Mouse (Mus musculus) limb, embryonic 11.5 days (tissue): ENCODE data around the gene D930048N14Rik. TPM values are rescaled to one million over a fixed set of nuclear protein-coding genes. Genes with fewer than 3 reads are reported as not detected.
"Not testable (repeated sequence)": the region's sequence is repeated elsewhere in the genome, so short reads cannot be mapped to it uniquely, and the experiment has no call there.

ENCODE experiments used
- ATAC-seq: fragments of 200-750 bp; cut with Nextera tagmentation; 2 replicates; pipeline ENCODE4 v1.8.0; 2017; ENCODE audit warnings: low read depth; ENCODE audit not compliant: insufficient number of reproducible peaks, low FRiP score, low TSS enrichment
- DNase-seq: peaks from one replicate; pipeline ENCODE4 v3.0.0-alpha.2; 2015; ENCODE audit warnings: low spot score
- H3K27ac ChIP-seq: fragments of 300-500 bp; sonication (generic); replicated peaks from 2 replicates; pipeline ENCODE4 v1.5.1; 2014; ENCODE audit warnings: low read depth, mild to moderate bottlenecking, low read length
- H3K27me3 ChIP-seq: fragments of 300-500 bp; sonication (generic); 2 replicates; pipeline ENCODE4 v1.6.1; 2014; ENCODE audit warnings: mild to moderate bottlenecking, low read length, mixed read lengths; ENCODE audit not compliant: control insufficient read depth, insufficient read depth
- H3K36me3 ChIP-seq: fragments of 300-500 bp; sonication (generic); 2 replicates; pipeline ENCODE4 v1.6.1; 2014; ENCODE audit warnings: mild to moderate bottlenecking, low read length, moderate library complexity, mixed read lengths; ENCODE audit not compliant: control insufficient read depth, insufficient read depth
- H3K4me1 ChIP-seq: fragments of 300-500 bp; sonication (generic); 2 replicates; pipeline ENCODE4 v1.6.1; 2014; ENCODE audit warnings: low read length, mixed read lengths; ENCODE audit not compliant: control insufficient read depth, insufficient read depth
- H3K4me2 ChIP-seq: fragments of 300-500 bp; sonication (generic); 2 replicates; pipeline ENCODE4 v1.6.1; 2014; ENCODE audit warnings: low read depth, mild to moderate bottlenecking, moderate library complexity; ENCODE audit not compliant: severe bottlenecking
- H3K4me3 ChIP-seq: fragments of 300-500 bp; sonication (generic); 2 replicates; pipeline ENCODE4 v1.5.1; 2014; ENCODE audit warnings: low read depth, low read length
- H3K9ac ChIP-seq: fragments of 300-500 bp; sonication (generic); 2 replicates; pipeline ENCODE4 v1.6.1; 2014; ENCODE audit warnings: mild to moderate bottlenecking, low read length
- H3K9me3 ChIP-seq: fragments of 300-500 bp; sonication (generic); 2 replicates; pipeline ENCODE4 v1.6.1; 2016; ENCODE audit warnings: low read length; ENCODE audit not compliant: control insufficient read depth
- WGBS: fragments of 180-500 bp; shearing (Covaris S2); extraction: QIAGEN DNeasy Blood & Tissue Kit; methylation state at CpG from one replicate; pipeline ENCODE4 v1.1.7; 2014; 5-methylcytosine and 5-hydroxymethylcytosine counted together
- polyA plus RNA-seq: library from polyadenylated mRNA; unstranded; fragments of >200 nt; fragmentation: Nextera tagmentation; extraction: Ambion mirVana; gene quantifications from 2 replicates; pipeline ENCODE4 v1.2.1, GENCODE M21; 2014

The D930048N14Rik gene
- polyA plus RNA-seq, 1 experiment from 2014 or later, result 2.5 TPM

GRCm38 (mm10) chr11:51681324-51681975, 30.7 kb downstream of the D930048N14Rik start:
- Histone ChIP-seq H3K4me2 (no peak overlapping the region), H3K4me1 (no peaks in the 10 kb centered on the region), H3K27ac (no peak overlapping the region), H3K36me3 (no peaks in the 10 kb centered on the region), H3K9me3 (no peaks in the 10 kb centered on the region), H3K27me3 (no peaks in the 10 kb centered on the region), H3K4me3 (no peak overlapping the region), H3K9ac (no peak overlapping the region)
- WGBS, result 34% methylated on average over 13 of the region's 13 CpGs
- no peak for ATAC-seq
- peak; percentile 94 for DNase-seq

DNA sequence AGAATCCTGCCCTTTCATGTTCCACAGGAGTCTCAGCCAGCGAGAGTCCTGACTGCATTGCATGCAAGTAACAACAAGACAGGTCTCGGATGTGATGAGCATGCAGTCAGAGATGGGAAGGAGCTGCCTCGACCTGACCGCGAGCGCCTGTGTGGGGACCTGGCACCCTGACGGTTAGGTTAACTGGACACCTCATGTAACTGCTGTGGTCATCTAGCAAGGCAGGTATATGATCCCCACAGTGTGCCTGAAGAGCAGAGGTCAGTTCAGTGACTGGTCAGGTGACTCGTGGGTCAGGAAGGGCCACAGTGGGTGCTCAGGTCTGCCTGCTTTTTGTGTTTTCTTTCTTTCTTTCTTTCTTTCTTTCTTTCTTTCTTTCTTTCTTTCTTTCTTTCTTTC, 31.2 kb downstream of the D930048N14Rik start:
- H3K27me3 ChIP-seq, result no peaks in the 10 kb centered on the region
- 39% methylated on average over 8 of the region's 8 CpGs for WGBS
- no peak for ATAC-seq
- H3K4me1 ChIP-seq, result no peaks in the 10 kb centered on the region
- no peaks in the 10 kb centered on the region for H3K9me3 ChIP-seq
- no peak overlapping the region for H3K4me3 ChIP-seq
- H3K36me3 ChIP-seq, result no peaks in the 10 kb centered on the region
- H3K27ac ChIP-seq, result no peak overlapping the region
- H3K4me2 ChIP-seq, result no peak overlapping the region
- no peak for DNase-seq
- H3K9ac ChIP-seq, result no peak overlapping the region

DNA sequence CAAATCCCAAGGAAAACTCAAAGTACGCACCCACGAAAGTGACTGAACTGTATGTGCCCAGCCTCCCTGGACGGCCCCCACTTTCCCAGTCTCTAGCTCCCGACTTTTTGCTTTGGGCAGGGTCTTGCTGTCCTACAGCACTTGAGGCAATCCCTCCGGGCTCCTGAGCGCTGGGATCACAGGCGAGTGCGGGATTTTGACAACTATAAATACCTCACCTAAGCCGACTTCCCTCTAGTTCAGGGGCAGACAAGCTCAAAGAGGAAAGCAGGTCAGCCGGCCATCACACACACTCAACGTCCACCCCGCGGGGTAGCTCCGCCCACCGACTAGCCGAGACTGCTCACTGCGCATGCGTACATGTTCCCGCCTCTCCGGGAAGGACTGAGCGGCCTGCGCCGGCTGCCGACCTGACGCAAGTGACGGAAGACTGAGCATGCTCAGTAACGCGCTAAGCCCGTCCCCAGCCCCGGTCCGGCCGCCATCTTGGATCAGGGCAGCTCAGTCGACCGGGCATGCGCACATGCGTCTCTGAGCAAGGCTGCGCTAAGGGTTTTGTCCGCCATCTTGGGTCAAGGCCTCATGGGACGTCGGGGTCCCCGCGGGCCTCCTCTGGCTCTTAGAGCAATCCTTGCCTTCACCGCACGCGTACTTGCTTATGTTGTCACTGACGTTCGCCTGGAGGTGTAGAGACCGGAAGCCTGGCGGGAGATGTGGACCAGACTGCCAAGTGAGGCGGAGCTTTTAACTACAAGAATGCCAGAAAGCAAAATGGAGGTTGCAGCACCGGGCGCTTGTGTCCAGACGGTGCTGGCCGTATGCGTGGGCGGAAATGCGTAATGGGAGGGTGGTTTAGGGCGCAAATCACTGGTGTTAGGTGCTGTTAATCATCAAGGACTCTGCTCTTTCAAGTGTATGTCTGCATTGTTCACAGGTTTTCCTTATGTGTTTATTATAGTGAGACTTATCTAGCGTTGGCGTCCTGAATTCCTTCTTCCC, 37.9 kb downstream of the D930048N14Rik start, which contains the start of gene 0610009B22Rik:
TSS of gene 0610009B22Rik (minus strand) at position 545 of the 999 bp plus-strand sequence.
- WGBS, result under 1% methylated on average over 60 of the region's 60 CpGs
- Histone ChIP-seq H3K9ac (peak within 1 kb of the TSS; percentile 85), H3K27me3 (no peaks in the 10 kb centered on the region), H3K4me2 (peak within 1 kb of the TSS; percentile 64), H3K4me1 (peaks cover 6% of the 10 kb centered on the region; the same call in 1 of the 2 replicates), H3K27ac (peak within 1 kb of the TSS; percentile 95), H3K36me3 (no peaks in the 10 kb centered on the region), H3K4me3 (peak within 1 kb of the TSS; percentile 73), H3K9me3 (no peaks in the 10 kb centered on the region)
- ATAC-seq, result peak; percentile 99
- peak; percentile 100 for DNase-seq

- Histone ChIP-seq H3K4me1 (peaks cover 6% of the 10 kb centered on the region; the same call in 1 of the 2 replicates), H3K4me3 (peak overlapping the region; percentile 73), H3K27ac (peak overlapping the region; percentile 95), H3K4me2 (peak overlapping the region; percentile 60), H3K9ac (peak overlapping the region; percentile 82), H3K36me3 (no peaks in the 10 kb centered on the region), H3K9me3 (no peaks in the 10 kb centered on the region), H3K27me3 (no peaks in the 10 kb centered on the region)
- DNase-seq (peak; percentile 50), ATAC-seq (no peak)
- 25% methylated on average over 6 of the region's 6 CpGs for WGBS
Measured at GRCm38 (mm10) chr11:51689343-51689742, 38.6 kb downstream of the D930048N14Rik start.

DNA sequence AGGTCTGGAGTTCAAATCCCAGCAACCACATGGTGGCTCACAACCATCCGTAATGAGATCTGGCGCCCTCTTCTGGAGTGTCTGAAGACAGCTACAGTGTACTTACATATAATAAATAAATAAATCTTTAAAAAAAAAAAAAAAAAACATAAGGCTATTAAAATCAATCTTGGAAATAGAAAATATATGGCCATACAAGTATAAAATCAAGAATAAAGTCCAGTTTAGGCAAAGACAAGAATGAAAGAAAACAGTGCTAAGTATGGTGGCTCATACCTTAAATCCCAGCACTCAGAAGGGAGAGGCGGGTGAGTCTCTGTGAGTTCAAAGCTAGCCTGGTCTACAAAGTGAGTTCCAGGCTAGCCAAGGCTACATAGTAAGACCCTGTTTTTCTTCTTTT, 39.8 kb downstream of the D930048N14Rik start:
- not testable (repeated sequence) for H3K27ac ChIP-seq, H3K4me1 ChIP-seq, H3K9me3 ChIP-seq, H3K27me3 ChIP-seq, H3K36me3 ChIP-seq, H3K9ac ChIP-seq, ATAC-seq, H3K4me3 ChIP-seq, H3K4me2 ChIP-seq, DNase-seq
- 100% methylated on average over 1 of the region's 3 CpGs for WGBS

DNA sequence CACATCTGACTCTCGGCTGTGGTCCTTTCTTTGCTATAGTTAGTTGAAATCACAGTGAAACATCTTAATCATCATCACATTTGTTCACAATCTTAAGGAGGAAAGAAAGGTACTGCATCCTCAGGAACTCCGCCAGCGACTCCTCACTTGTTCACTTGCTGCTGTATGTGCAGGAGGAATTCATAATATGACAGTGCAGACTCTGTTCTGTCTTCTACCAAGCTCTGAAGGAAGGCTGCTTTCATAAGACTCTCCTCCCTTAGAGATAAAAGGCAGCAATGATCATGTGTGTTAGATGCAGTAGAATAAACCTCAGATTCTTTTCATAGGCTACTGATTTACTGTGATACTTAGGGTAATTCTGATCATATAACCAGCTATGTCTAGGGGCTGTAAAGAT, 44.2 kb downstream of the D930048N14Rik start:
- Histone ChIP-seq H3K4me3 (no peak overlapping the region), H3K9me3 (no peaks in the 10 kb centered on the region), H3K27ac (no peak overlapping the region), H3K27me3 (no peaks in the 10 kb centered on the region), H3K36me3 (peaks cover 7% of the 10 kb centered on the region), H3K4me1 (no peaks in the 10 kb centered on the region), H3K9ac (no peak overlapping the region), H3K4me2 (no peak overlapping the region)
- no peak for ATAC-seq
- 93% methylated on average over 3 of the region's 3 CpGs for WGBS
- no peak for DNase-seq

DNA sequence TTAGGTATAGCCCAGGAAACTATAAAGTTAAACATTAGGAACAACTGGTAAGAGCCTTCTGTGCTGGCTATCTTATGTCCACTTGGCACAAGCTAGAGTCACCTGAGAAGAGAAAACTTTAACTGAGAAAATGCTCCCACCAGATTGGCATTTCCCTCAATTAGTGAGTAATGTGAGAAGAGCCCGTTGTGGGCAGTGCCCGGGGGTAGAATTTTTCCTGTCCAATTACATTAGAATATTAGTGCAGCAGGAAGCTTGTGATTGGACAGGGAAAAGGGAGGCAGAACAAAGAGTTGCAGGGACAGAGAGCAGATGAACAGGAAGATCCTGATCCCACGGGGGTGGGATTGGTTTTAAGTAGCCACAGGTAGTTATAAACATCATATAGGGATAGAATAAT, 52.1 kb downstream of the D930048N14Rik start:
- DNase-seq, result no peak
- 67% methylated on average over 3 of the region's 3 CpGs for WGBS

GRCm38 (mm10) chr11:51703379-51703998, 52.7 kb downstream of the D930048N14Rik start:
- H3K4me3 ChIP-seq, result no peak overlapping the region

More for the DNA sequence above, 52.1 kb downstream of the D930048N14Rik start:
- Histone ChIP-seq H3K9me3 (no peaks in the 10 kb centered on the region), H3K27me3 (no peaks in the 10 kb centered on the region), H3K4me1 (no peaks in the 10 kb centered on the region), H3K27ac (no peak overlapping the region), H3K4me2 (no peak overlapping the region), H3K4me3 (no peak overlapping the region), H3K36me3 (peaks cover 18% of the 10 kb centered on the region), H3K9ac (no peak overlapping the region)
- no peak for ATAC-seq

More at GRCm38 (mm10) chr11:51703379-51703998, 52.7 kb downstream of the D930048N14Rik start:
- Histone ChIP-seq H3K27ac (no peak overlapping the region), H3K4me2 (no peak overlapping the region), H3K9me3 (no peaks in the 10 kb centered on the region), H3K9ac (no peak overlapping the region), H3K36me3 (peaks cover 17% of the 10 kb centered on the region), H3K27me3 (no peaks in the 10 kb centered on the region), H3K4me1 (no peaks in the 10 kb centered on the region)
- ATAC-seq, result no peak
- WGBS, result 66% methylated on average over 10 of the region's 10 CpGs
- peak; percentile 48 for DNase-seq
